Mouse (Mus musculus) left cerebral cortex, postnatal 25 days (tissue): ENCODE results near the gene Calhm3. TPM values are rescaled to one million over a fixed set of nuclear protein-coding genes. Genes with fewer than 3 reads are reported as not detected.

Experiments
- DNase-seq, 2 experiments: peaks; one replicate each; pipeline ENCODE4 v3.0.0; 2022; ENCODE audit warnings: low spot score in 2 of 2, mixed read lengths in 1 of 2
- intact Hi-C: fragments of 180-260 bp; cut with DNase I; formaldehyde crosslinking; loops from one replicate; pipeline ENCODE4 v1.15.1; 2025
- total RNA-seq, 2 experiments: library from RNA; stranded (reverse); gene quantifications; 2 replicates each; pipeline ENCODE4 v1.2.3; 2021

Calhm3 gene
- not detected for total RNA-seq

DNA sequence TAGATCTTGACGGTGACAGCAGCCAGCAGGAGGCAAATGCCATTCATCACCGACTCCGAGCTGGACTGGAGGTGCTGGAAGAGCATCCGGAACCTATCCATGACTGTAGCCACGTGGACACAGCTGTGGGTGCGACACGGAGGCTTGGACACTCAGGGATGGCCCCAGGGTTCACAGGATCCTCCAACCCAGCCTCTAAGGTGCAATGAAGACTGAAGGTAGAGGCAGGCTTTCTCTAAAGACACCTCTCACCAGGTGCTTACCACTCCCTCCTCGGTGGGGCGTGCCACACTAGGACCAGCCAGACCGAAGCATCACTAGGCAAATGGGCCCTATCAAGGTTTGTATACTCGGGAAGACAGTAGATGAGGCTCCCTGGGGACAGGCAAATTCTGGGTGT lies at the start of gene Calhm3:
TSS of gene Calhm3 (minus strand) at position 101 of the 400 bp plus-strand sequence.
- intact Hi-C loops, result no loop called here
- DNase-seq, result no peak

DNA sequence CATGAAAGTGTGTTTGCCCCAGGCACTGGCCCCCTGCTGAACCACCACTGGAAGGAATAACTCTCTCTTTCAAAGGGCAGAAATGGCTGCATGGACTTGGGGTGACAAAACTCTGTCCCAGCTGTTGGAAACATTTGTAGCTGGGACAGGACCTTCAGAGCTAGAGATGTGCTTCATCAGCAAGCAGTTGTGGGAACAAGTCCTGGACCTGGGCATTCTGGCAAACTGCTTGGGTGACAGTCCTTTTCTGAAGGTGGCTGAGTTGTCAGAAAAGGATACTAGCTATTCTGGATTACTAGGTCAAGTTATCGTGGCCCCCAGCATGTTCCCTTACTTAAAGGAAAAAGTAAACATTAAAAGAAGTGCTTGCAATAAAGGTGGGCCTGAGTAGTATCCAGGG lies 48.6 kb upstream of the Calhm3 start:
- DNase-seq, result no peak
- intact Hi-C loops, result no loop called here

DNA sequence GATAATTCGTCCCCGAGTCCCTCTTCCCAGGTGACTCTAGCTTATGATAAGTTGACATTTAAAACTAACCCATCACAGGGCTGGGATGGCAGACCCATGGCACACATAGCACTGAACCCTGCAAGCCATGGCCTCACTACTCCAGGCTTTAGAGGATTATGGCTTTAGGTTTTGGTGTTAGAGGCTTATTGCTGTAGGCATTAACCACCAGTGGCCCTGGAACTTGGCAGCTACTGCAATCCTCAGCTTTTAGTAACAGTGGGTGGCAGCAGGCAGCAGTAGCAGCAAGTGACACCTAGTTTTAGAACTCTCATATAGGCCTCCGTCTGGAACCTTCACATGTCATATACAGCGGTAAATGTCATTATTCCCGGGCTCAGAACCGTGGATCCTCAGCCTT lies 47.1 kb upstream of the Calhm3 start:
- intact Hi-C loops, result no loop called here
- DNase-seq, result peak; percentile 52 to 86

- no peak for DNase-seq
- intact Hi-C loops, result no loop called here
These were observed 45.5 kb upstream of the Calhm3 start for GRCm38 (mm10) chr19:47203042-47203441.

GRCm38 (mm10) chr19:47202429-47202828 lies 44.9 kb upstream of the Calhm3 start:
- no peak for DNase-seq
- intact Hi-C loops, result no loop called here

- no peak for DNase-seq
- intact Hi-C loops, result no loop called here
These were observed 44.4 kb upstream of the Calhm3 start for GRCm38 (mm10) chr19:47201972-47202371.

- intact Hi-C loops, result no loop called here
These were observed 41.2 kb upstream of the Calhm3 start for GRCm38 (mm10) chr19:47198671-47199350.

DNA sequence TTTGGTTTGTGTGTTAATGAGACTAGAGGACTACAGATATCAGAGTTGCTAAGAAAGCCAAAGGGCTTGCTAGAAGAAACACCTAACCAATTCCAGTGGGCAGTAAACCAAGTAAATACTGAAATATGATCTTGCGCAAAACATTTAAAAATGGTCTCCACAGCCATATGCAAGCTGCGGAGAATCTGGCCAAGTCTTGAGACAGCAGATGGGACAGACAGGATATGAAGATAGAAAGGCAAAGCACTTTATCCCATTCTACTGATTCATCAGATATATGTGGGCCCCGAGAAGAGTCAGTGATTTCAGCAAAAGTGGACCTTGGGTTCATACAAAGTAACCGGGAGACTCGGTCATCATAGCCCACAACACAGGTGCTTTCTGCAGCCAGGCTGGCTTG lies 34.6 kb upstream of the Calhm3 start:
- DNase-seq, result peak in 1 of 2 experiments; percentile 32
- intact Hi-C loops, result no loop called here

More at GRCm38 (mm10) chr19:47198671-47199350, 41.2 kb upstream of the Calhm3 start:
- no peak for DNase-seq

DNA sequence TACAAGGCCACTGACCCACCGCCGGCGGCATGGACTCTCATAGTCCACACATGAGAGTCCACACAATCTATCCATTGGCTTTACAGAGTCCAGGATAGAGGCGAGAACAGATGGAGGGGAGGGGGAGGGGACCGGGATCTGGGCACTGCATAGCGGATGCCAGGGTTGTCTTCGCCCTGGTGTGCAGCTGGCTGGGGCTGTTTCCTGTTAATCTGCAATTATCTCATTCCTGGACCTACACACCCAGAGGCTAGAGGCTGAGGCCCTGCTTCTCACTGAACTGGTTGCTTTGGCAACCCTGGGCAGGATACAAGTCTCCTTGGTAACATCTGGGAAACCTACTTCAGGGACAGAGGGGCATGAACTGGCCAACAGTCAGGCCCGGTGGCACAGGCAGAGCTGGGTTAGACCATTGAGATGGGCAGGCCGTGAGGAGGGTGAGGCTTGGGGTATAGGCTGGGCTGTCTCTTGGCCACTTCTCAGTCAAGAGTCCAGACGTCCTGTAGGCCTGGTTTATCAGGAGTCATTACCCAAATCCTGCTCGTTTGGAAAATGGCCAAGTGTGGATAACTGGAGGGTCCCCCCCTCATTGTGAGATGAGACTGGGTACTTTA lies 31.1 kb upstream of the Calhm3 start:
- intact Hi-C loops, result loop anchor here (5.0 kb wide), 1 partner anchor 34 kb away; no protein-coding TSS in a partner anchor
- DNase-seq, result no peak

DNA sequence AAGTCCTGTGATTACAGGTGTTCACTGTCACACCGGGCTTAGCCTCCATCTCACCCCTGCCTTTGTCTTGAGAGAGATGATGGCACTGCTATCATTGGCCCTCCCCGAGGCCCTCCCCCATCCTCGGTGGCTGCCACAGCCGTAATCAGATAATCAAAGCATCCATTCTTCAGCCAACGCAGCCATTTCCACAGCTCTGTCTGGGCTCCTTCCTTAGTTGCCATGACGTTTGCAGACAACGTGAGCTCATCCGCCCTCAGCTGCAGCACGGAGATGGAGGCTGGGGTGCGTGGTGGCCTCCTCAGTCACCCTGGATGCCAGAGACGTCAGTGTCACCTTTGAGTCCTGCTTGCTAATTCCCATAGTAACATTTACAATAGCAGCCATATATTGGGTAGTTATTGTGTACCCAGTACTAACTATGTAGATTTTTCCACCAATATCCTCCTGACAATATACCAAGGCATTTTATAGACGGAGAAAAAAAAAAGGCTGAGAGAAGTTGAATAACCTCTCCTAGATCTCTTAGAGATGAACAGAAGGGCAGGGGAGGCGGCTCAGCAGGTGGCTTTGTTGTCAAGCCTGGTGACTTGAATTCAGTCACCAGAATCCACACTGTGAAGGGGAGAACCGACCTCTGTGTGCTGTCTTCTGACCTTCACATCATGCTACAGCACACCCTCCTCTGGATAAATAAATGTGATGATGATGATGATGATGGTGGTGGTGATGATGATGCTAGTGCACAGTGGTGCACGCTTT lies 29.1 kb upstream of the Calhm3 start:
- intact Hi-C loops, result loop anchor here (5.0 kb wide), 1 partner anchor 36 kb away; no protein-coding TSS in a partner anchor
- peak; percentile 35 to 68 for DNase-seq

GRCm38 (mm10) chr19:47184736-47185135 lies 27.2 kb upstream of the Calhm3 start:
- DNase-seq, result no peak
- intact Hi-C loops, result loop anchor here (5.0 kb wide), 1 partner anchor 38 kb away; no protein-coding TSS in a partner anchor

DNA sequence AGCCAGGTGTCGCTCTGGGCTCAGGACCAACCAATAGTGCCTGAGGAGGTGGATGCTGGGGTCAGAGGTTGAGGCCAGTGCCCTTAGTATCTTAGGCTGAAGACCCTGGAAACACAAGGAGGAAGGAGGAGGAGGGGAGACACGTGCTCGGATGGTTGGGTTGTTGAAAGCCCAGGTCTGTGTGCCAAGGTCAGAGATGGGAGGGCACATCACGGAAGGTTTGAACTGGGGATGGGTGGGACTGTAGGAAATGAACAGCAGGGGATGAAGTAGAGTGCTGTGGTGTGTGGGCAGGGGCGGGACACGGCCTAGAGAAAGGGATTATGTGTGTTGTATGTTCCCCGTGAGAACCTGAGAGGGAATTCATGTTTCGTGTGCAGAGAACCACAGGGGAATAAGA lies 26.7 kb upstream of the Calhm3 start:
- intact Hi-C loops, result no loop called here
- DNase-seq, result no peak

DNA sequence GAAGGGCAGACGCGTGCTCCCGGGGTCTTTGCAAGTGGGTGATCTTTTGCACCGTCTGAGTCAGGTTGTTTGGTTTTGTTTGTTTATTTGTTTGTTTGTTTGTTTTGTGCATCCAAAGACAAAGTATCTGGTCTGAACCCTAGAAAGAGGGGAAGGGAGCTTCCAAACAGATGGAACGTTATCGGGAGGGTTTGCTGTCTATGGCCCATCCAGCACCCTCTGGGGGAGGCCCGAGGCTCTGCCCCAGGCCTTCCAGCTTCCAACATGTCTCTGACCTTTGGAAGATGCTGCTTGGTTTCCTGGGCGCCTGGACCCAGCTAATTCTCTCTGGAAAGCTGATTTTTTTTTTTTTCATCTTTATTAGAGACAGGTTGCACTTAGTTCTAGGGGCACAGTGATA lies 22.4 kb upstream of the Calhm3 start:
- intact Hi-C loops, result no loop called here
- DNase-seq, result no peak

GRCm38 (mm10) chr19:47179272-47179809 lies 21.8 kb upstream of the Calhm3 start:
- intact Hi-C loops, result loop anchor here (2.0 kb wide), 1 partner anchor 81 kb away; no protein-coding TSS in a partner anchor
- peak; percentile 57 to 58 for DNase-seq

DNA sequence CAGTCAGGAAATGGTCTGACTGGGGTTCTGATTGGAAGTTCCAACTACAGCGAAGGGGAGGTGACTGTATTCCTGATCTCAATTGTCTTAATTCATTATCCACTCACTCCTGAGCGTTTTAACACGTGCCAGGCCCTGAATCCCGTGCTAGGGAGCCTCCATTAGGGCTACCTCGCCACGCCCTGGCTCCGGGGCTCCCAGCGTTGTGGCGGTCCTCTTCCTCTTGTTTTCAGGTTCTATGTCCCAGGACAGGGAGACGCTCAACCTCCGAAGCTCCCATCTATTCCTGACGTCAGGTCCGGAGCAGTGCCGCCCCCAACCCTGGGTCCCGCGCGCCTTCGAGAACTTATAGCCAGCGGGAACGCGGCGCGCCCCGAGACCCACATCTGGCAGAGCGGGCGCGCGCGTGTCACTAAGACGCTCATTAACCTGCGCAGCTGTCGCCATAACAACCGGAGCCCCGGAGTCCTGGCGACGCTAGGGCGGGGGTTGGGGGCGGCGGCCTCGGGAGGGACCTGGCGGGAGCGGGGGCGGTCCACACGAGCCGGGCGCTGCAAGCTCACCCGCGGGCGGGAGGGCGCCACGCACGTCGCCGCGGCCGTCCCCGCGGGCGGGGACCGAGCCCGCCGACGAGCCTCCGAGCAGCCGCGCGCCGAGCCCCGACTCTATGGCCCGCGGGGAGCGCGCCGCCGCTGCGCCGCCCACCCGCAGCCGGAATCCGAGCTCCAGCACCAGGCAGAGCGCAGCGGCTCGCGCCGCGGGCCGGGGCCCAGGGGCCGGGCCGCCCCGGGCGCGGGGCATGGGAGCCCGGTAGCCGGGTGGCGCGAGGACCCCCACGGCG lies 21.1 kb upstream of the Calhm3 start, which contains the start of gene Neurl1a:
TSS of gene Neurl1a (plus strand) at position 390 of the 841 bp plus-strand sequence.
- intact Hi-C loops, result loop anchor here (1.0 to 2.0 kb wide), 2 partner anchors 82 to 160 kb away; no protein-coding TSS in a partner anchor
- peak; percentile 58 to 82 for DNase-seq

GRCm38 (mm10) chr19:47178001-47178400 lies 20.4 kb upstream of the Calhm3 start:
- DNase-seq, result peak; percentile 52 to 58
- intact Hi-C loops, result loop anchor here (1.0 to 2.0 kb wide), 2 partner anchors 83 to 160 kb away; no protein-coding TSS in a partner anchor

GRCm38 (mm10) chr19:47176916-47177505 lies 19.4 kb upstream of the Calhm3 start:
- intact Hi-C loops, result no loop called here
- DNase-seq, result peak in 1 of 2 experiments; percentile 15

GRCm38 (mm10) chr19:47175472-47175871 lies 17.9 kb upstream of the Calhm3 start:
- intact Hi-C loops, result no loop called here
- no peak for DNase-seq

DNA sequence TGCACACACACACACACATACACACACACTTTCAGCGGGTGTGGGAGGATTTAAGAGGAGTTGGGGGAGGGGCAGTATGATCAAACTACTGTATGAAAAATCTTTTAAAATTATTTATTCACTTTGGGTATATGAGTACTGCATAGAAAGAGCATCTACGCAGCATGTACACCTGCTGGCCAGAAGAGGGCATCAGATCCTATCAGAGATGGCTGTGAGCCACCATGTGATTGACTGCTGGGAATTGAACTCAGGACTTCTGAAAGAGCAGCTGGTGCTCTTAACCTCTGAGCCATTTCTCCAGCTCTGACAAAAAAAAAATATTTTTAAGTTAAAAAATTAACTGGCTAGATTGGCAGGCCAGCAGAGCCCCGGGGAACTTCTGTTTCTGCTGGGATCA lies 17.0 kb upstream of the Calhm3 start:
- DNase-seq, result peak in 1 of 2 experiments; percentile 38
- intact Hi-C loops, result no loop called here
